Mouse (Mus musculus) E14TG2a.4 (cell line): ENCODE data around the gene Gm10273.

Experiments
- CTCF ChIP-seq: conservative IDR thresholded peaks from 2 replicates; pipeline ENCODE4 v1.5.1; 2014; ENCODE audit warnings: low read length
- NANOG ChIP-seq: IDR thresholded peaks from 2 replicates; pipeline ENCODE4 v1.6.1; 2014; ENCODE audit warnings: borderline replicate concordance, low read length, mixed read lengths

GRCm38 (mm10) chr10:59438651-59439050 lies 43.2 kb downstream of the Gm10273 start:
- TF ChIP-seq CTCF (no peak), NANOG (no peak)
